Mouse (Mus musculus) CD4-positive, CD25-positive, alpha-beta regulatory T cell, adult 9 weeks (primary cell): ENCODE data around the gene Kremen1. TPM values are rescaled to one million over a fixed set of nuclear protein-coding genes. Genes with fewer than 3 reads are reported as not detected.

ENCODE experiments used
- polyA plus RNA-seq: library from polyadenylated mRNA; unstranded; fragments of 100-300 nt; shearing (Covaris generic); gene quantifications from one replicate; pipeline ENCODE4 v1.2.1, GENCODE M21; 2017

The Kremen1 gene
- 2.8 TPM for polyA plus RNA-seq

GRCm38 (mm10) chr11:5261508-5262392 is at the start of gene Kremen1:
TSS of gene Kremen1 (minus strand) at chr11:5261558.

GRCm38 (mm10) chr11:5151680-5152337 is 109.5 kb downstream of the Kremen1 start, which contains the start of gene Emid1:
TSS of gene Emid1 (minus strand) at chr11:5152257.

Other genes with a start within 250 kb of the Kremen1 start
- not detected for gene Rasl10a, start 203.4 kb downstream of the Kremen1 start, polyA plus RNA-seq
- gene Gas2l1, start 196.2 kb downstream of the Kremen1 start, polyA plus RNA-seq = 0.89 TPM
- gene Rhbdd3, start 162.6 kb downstream of the Kremen1 start, polyA plus RNA-seq = 8.7 TPM
- gene Ewsr1, start 162.3 kb downstream of the Kremen1 start, polyA plus RNA-seq = 841 TPM
- 1.8 TPM for gene Emid1, start 109.3 kb downstream of the Kremen1 start, polyA plus RNA-seq
- 4.5 TPM for gene Znrf3, start 183.3 kb upstream of the Kremen1 start, polyA plus RNA-seq